Mouse (Mus musculus) hindbrain, embryonic 16.5 days (tissue): Measurements from ENCODE around the gene Jph4. TPM values are rescaled to one million over a fixed set of nuclear protein-coding genes. Genes with fewer than 3 reads are reported as not detected.
A peak's percentile ranks its signal among the peaks of the same experiment; 100 is the strongest.

Source experiments
- ATAC-seq: fragments of 200-750 bp; cut with Nextera tagmentation; 2 replicates; pipeline ENCODE4 v1.8.0; 2017; ENCODE audit warnings: moderate TSS enrichment, moderate library complexity
- H3K27ac ChIP-seq: fragments of 300-500 bp; sonication (generic); 2 replicates; pipeline ENCODE4 v1.5.1; 2014; ENCODE audit warnings: low read depth, mild to moderate bottlenecking, control low read depth, low read length, moderate library complexity
- H3K27me3 ChIP-seq: fragments of 300-500 bp; sonication (generic); replicated peaks from 2 replicates; pipeline ENCODE4 v1.6.1; 2014; ENCODE audit warnings: low read length; ENCODE audit not compliant: control insufficient read depth, insufficient read depth
- H3K36me3 ChIP-seq: fragments of 300-500 bp; sonication (generic); 2 replicates; pipeline ENCODE4 v1.6.1; 2014; ENCODE audit warnings: mild to moderate bottlenecking, low read length, moderate library complexity, mixed read lengths; ENCODE audit not compliant: control insufficient read depth, insufficient read depth
- H3K4me1 ChIP-seq: fragments of 300-500 bp; sonication (generic); 2 replicates; pipeline ENCODE4 v1.6.1; 2014; ENCODE audit warnings: low read depth, low read length; ENCODE audit not compliant: control insufficient read depth, insufficient read depth
- H3K4me2 ChIP-seq: fragments of 300-500 bp; sonication (generic); 2 replicates; pipeline ENCODE4 v1.6.1; 2014; ENCODE audit warnings: mild to moderate bottlenecking, low read length, control low read depth, moderate library complexity
- H3K4me3 ChIP-seq: fragments of 300-500 bp; sonication (generic); 2 replicates; pipeline ENCODE4 v1.5.1; 2014; ENCODE audit warnings: mild to moderate bottlenecking, low read length, control low read depth, moderate library complexity
- H3K9ac ChIP-seq: fragments of 300-500 bp; sonication (generic); 2 replicates; pipeline ENCODE4 v1.6.1; 2014; ENCODE audit warnings: low read depth, mild to moderate bottlenecking, control low read depth, low read length, moderate library complexity
- H3K9me3 ChIP-seq: fragments of 300-500 bp; sonication (generic); 2 replicates; pipeline ENCODE4 v1.6.1; 2014; ENCODE audit warnings: mild to moderate bottlenecking, low read length, moderate library complexity; ENCODE audit not compliant: control insufficient read depth
- WGBS: fragments of 180-500 bp; shearing (Covaris S2); extraction: QIAGEN DNeasy Blood & Tissue Kit; methylation state at CpG from one replicate; pipeline ENCODE4 v1.1.7; 2014; 5-methylcytosine and 5-hydroxymethylcytosine counted together
- polyA plus RNA-seq: library from polyadenylated mRNA; unstranded; fragments of >200 nt; fragmentation: Nextera tagmentation; extraction: Ambion mirVana; gene quantifications from 2 replicates; pipeline ENCODE4 v1.2.1, GENCODE M21; 2015

Jph4 gene
- polyA plus RNA-seq, 1 experiment from 2014 or later = 32.3 TPM

DNA sequence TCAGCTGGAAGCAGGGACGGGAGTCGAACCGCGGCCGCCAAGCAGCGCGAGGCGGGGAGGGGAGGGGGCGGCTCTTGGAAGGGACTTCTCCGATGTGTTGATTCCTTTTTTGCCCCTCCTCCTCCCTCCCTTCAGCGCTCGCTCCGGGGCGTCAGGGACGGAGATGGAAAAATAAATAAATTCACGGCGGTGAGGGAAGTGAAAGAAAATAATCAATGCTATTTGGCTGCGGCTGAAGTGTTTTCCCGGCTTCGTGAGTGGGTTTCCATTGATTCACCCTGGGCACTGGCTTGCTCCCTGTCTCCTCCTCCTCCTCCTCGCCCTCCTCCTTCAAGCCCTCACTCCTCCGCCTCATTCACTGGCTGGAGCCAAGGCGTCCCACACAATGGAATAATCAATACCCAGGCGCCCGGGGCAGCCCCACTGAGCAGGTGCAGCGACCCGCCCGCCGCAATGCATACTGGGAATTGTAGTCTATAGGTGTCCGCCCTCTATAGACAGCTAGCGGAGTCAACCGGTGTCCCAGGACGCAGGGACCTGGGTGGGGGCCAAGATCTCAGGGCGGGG is 24.6 kb downstream of the Jph4 start, which contains the start of gene Zfhx2:
Zfhx2 (minus strand) TSS at position 314 of the 567 bp plus-strand sequence.
- H3K4me1 ChIP-seq = peaks cover 51% of the 10 kb centered on the region
- peak within 1 kb of the TSS; percentile 91 for H3K9ac ChIP-seq
- ATAC-seq = peak; percentile 93
- H3K27me3 ChIP-seq = no peaks in the 10 kb centered on the region
- no peaks in the 10 kb centered on the region for H3K9me3 ChIP-seq
- peak within 1 kb of the TSS; percentile 95 for H3K27ac ChIP-seq
- peak within 1 kb of the TSS; percentile 72 for H3K4me2 ChIP-seq
- peak within 1 kb of the TSS; percentile 72 for H3K4me3 ChIP-seq
- under 1% methylated on average over 34 of the region's 34 CpGs for whole genome bisulfite sequencing
- H3K36me3 ChIP-seq = no peaks in the 10 kb centered on the region

DNA sequence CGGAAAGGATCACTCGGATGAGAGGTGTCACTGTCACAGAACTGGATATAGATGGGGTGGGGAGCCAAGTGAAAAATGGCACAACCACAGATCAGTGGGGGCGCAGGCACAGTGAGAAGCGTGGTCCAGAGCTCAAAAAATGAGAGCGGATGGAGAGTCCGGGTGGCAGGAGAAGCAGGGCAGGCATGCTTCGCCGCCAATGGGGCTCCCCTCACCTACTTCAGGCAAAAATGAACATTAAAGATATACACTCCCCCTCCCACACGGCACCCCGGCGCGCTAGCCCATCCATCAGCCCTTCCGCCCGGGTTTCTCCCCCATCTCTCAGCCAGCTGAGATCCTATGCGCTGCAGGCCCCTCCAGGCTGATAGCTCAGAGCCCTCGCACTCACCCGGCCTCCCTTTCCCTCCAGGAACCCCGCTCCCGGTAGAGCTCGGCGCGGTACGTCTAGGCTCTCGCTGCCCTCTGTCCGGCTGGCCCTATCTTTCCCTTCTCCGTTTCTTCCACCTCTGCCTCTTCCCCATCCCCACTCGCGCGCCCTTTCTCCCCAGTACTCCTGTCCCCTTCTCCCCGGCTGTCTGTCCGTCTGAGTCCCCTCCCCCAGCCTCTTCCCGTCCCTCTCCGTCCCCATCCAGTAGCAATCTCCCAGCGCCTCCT is 25.4 kb downstream of the Jph4 start:
- Histone ChIP-seq H3K27ac (peak overlapping the region; percentile 95), H3K9me3 (no peaks in the 10 kb centered on the region), H3K27me3 (no peaks in the 10 kb centered on the region), H3K4me3 (peak overlapping the region; percentile 72), H3K4me1 (peaks cover 43% of the 10 kb centered on the region), H3K4me2 (peak overlapping the region; percentile 72), H3K36me3 (no peaks in the 10 kb centered on the region), H3K9ac (peak overlapping the region; percentile 91)
- WGBS = 3% methylated on average over 34 of the region's 34 CpGs
- peak; percentile 15 for ATAC-seq

DNA sequence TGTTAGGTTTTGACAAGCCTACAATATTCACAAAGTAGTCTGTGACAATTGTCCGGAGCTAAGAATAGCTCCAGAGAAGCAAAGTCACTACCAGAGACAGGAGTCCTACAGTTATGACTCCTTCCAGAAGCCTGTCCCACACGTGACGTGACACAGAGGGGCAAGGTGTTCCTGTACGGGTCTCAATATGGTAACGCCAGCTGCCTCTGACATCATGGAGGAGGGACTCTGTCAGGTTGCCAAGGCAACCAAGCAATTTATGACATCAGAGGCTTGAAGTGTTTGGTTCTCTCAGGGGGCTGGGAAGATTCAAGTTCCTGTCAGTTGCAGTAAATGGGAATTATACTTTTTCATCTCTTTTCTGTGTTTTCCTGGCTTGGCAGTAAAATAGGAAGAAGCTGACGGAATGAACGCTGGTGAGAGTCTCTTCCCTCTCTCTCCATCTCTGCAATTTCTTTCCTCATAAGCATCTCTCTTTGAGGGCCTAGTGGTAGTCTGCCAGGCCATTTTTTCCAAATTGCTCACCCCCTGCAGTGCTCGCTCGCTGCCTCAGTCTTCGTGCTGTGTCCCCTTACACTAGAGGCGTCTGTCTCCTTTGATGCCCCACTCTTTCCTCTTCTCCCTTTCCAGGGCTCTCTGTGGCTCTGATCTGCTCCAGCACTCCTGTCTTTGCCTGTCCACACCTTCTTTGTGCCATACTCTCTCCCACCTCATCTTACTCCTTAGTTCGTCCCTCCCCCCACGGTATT is 27.4 kb downstream of the Jph4 start:
- peak overlapping the region; percentile 72 for H3K4me3 ChIP-seq
- H3K4me2 ChIP-seq = peak overlapping the region; percentile 72
- peaks cover 35% of the 10 kb centered on the region for H3K4me1 ChIP-seq
- H3K27me3 ChIP-seq = no peaks in the 10 kb centered on the region
- H3K36me3 ChIP-seq = no peaks in the 10 kb centered on the region
- WGBS = 46% methylated on average over 13 of the region's 13 CpGs
- H3K27ac ChIP-seq = no peak overlapping the region
- H3K9me3 ChIP-seq = no peaks in the 10 kb centered on the region
- no peak for ATAC-seq
- peak overlapping the region; percentile 91 for H3K9ac ChIP-seq

DNA sequence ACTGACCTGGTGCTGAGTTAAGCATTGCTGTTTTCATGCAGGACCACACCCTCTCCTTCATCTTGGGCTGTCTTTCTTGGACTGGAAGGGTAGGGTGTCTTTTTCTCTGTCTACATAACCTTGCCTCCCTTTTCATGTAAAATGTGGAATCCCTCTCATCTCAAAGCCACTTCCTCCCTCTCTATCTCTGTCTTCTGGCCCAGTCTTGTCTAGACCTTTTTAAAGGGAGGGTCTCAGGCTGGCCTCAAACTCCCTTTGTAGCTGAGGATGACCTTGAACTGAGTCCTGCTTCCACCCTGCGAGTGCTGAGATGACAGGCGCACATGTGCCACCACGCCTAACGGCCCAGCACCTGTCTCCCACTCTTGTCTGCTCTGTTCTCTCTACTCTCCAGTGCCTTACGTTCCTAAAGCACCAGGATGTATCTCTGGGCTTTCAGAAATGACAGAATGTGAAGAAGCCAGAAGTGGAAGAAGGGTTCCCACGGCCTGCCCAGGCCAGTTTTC is 30.7 kb downstream of the Jph4 start:
- no peaks in the 10 kb centered on the region for H3K36me3 ChIP-seq
- H3K9me3 ChIP-seq = no peaks in the 10 kb centered on the region
- H3K4me2 ChIP-seq = no peak overlapping the region
- ATAC-seq = no peak
- no peaks in the 10 kb centered on the region for H3K27me3 ChIP-seq
- no peak overlapping the region for H3K9ac ChIP-seq
- H3K27ac ChIP-seq = no peak overlapping the region
- H3K4me3 ChIP-seq = no peak overlapping the region
- H3K4me1 ChIP-seq = peaks cover 35% of the 10 kb centered on the region
- 77% methylated on average over 6 of the region's 6 CpGs for WGBS

DNA sequence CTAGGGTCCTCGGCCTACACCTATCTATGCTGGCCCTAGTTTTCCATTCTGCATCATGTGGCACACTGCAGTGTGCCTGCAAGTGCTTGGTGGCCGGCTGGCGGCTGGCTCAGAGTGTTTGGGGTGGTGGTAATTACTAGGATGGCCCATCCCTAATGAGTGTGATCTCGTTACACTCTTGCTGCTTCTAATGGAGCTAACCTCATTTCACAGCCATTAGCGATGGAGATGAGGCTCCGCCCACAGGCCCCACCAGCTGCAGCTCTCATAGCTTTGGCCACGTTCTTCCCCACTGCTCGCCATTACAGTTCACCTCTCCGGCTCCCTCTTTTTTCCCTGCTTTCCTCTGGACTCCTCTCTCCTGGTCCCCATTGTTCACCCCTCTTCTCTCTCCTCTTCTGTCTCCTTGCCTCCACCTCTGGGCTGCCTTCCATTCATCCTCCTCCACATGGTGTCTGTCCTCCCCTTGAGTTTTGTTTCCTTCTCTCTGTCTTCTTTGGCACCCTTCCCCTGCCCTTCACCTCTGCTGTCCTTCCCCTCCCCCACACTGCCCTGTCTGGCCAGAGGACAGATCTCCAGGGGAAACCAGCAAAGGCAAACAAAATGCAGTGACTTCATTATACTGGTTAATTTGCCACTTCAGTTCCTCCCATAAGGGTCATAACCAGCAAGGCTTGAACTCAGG is 31.3 kb downstream of the Jph4 start:
- 0 out of 2 replicates have a peak overlapping the region, but pooled peaks have one; percentile 1 for H3K27ac ChIP-seq
- peak; percentile 34 for ATAC-seq
- H3K4me2 ChIP-seq = no peak overlapping the region
- 24% methylated on average over 9 of the region's 9 CpGs for WGBS
- no peaks in the 10 kb centered on the region for H3K9me3 ChIP-seq
- no peak overlapping the region for H3K9ac ChIP-seq
- H3K27me3 ChIP-seq = no peaks in the 10 kb centered on the region
- H3K36me3 ChIP-seq = no peaks in the 10 kb centered on the region
- H3K4me1 ChIP-seq = peaks cover 29% of the 10 kb centered on the region
- no peak overlapping the region for H3K4me3 ChIP-seq

DNA sequence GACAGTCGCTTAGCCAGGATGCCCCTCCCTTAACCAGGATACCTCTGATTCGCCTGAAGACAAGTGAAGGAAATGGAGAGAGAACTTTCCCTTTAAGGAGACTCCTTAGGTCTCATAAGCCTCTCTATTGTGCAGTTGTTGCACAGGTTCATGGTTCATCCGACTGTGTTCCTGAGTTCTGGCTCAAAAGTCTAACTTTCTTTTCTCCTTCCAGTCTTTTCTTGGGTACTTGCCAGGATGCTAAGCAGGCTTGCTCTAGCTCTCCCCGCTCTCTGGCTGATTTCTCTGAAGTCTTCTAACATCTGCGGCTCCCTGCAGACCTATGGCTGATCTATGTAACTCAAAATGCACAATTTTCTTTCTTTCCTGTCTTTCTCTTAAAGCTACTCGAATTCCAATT is 33.3 kb downstream of the Jph4 start:
- Histone ChIP-seq H3K36me3 (no peaks in the 10 kb centered on the region), H3K4me3 (no peak overlapping the region), H3K4me1 (peaks cover 24% of the 10 kb centered on the region), H3K27me3 (no peaks in the 10 kb centered on the region), H3K4me2 (no peak overlapping the region), H3K9me3 (no peaks in the 10 kb centered on the region), H3K27ac (no peak overlapping the region), H3K9ac (no peak overlapping the region)
- WGBS = 62% methylated on average over 6 of the region's 6 CpGs
- no peak for ATAC-seq

DNA sequence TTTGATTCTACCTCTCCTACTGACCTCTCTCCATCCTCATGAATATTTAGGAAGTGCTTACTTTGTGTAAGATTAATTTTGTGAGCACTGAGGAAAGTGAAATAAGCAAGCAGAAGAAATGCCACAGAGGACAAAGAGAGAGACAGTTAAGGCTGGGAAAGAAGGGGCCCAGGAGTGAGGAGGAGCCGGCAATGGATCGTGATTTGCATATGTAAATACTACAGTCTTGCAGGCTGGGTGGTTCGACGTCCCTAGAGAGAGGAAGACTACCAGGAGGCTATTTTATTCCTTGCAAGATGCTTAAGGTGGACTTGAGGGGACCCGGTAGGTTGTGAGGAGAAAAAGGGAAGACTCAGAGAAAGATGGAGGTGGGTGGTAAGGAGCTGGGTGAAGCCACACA is 35.6 kb downstream of the Jph4 start:
- H3K9ac ChIP-seq = no peak overlapping the region
- H3K27ac ChIP-seq = no peak overlapping the region

DNA sequence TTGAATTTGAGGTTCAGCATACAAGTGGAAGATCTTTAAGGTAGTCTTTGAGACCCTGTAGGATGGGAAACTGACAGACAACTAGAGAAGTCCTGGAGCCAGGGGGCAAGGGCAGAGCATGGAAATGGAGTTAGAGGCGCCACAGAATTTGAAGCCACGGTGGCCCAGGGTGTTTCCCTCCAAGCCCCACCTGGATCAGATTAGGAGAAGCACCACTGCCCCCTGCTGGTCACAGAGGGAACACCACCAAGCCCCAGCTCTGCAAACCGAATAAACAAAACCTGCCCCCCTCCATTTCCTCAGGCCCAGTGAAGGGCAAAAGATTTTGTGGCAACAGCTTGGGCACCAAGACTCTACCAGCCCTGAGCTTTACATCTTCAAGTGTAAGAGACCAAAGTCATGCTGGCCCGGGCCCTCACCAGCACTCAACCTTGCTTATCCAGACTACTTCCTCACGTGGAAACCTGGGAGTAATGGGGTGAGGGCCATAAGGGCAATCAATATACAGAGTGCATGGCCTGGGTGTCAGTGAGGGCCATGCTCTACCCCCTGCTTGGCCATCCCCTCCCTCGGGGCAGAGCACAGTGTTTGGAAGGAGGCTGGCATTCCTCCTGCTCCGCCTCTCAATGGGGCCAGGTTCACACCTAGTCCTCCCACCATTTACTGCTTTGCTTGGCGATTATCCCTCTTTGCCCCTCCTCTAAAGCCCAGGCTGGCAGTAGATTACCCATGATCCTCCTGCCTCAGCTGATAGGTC is 37.3 kb downstream of the Jph4 start:
- H3K9ac ChIP-seq = peak overlapping the region; percentile 48
- H3K27ac ChIP-seq = peak overlapping the region; percentile 86
- ATAC-seq = peak; percentile 22
- H3K4me1 ChIP-seq = peaks cover 32% of the 10 kb centered on the region
- no peaks in the 10 kb centered on the region for H3K9me3 ChIP-seq
- peak overlapping the region; percentile 23; the same call in 1 of the 2 replicates for H3K4me2 ChIP-seq
- 19% methylated on average over 8 of the region's 8 CpGs for WGBS
- H3K4me3 ChIP-seq = no peak overlapping the region
- no peaks in the 10 kb centered on the region for H3K27me3 ChIP-seq
- peaks cover 5% of the 10 kb centered on the region; the same call in 1 of the 2 replicates for H3K36me3 ChIP-seq

More for the DNA sequence above, 35.6 kb downstream of the Jph4 start:
- ATAC-seq = no peak
- 25% methylated on average over 5 of the region's 5 CpGs for WGBS
- no peaks in the 10 kb centered on the region for H3K36me3 ChIP-seq
- no peak overlapping the region for H3K4me2 ChIP-seq
- no peaks in the 10 kb centered on the region for H3K9me3 ChIP-seq
- no peak overlapping the region for H3K4me3 ChIP-seq
- H3K4me1 ChIP-seq = peaks cover 29% of the 10 kb centered on the region
- no peaks in the 10 kb centered on the region for H3K27me3 ChIP-seq
